Mouse (Mus musculus) midbrain, embryonic 10.5 days (tissue): ENCODE measurements at regions not wholly inside any gene's neighbourhood (a gene's known extent, or its start where the extent isn't known, plus 50 kb on each side); places are given as distances from the start of the nearest gene placed in this dataset.

Experiments
- DNase-seq: peaks from one replicate; pipeline ENCODE4 v3.0.0-alpha.2; 2017; ENCODE audit warnings: low spot score
- H3K27ac ChIP-seq: fragments of 300-500 bp; sonication (generic); replicated peaks from 2 replicates; pipeline ENCODE4 v1.5.1; 2016; ENCODE audit warnings: mild to moderate bottlenecking
- H3K27me3 ChIP-seq: fragments of 300-500 bp; sonication (generic); 2 replicates; pipeline ENCODE4 v1.6.1; 2016; ENCODE audit warnings: low read depth, mild to moderate bottlenecking; ENCODE audit not compliant: poor library complexity, severe bottlenecking
- H3K36me3 ChIP-seq: fragments of 300-500 bp; sonication (generic); 2 replicates; pipeline ENCODE4 v1.6.1; 2016; ENCODE audit warnings: mild to moderate bottlenecking, moderate library complexity
- H3K4me1 ChIP-seq: fragments of 300-500 bp; sonication (generic); 2 replicates; pipeline ENCODE4 v1.6.1; 2016
- H3K4me3 ChIP-seq: fragments of 300-500 bp; sonication (generic); 2 replicates; pipeline ENCODE4 v1.5.1; 2016; ENCODE audit warnings: mild to moderate bottlenecking, moderate library complexity
- H3K9me3 ChIP-seq: fragments of 300-500 bp; sonication (generic); replicated peaks from 2 replicates; pipeline ENCODE4 v1.6.1; 2016; ENCODE audit warnings: mild to moderate bottlenecking
- WGBS: fragments of 180-500 bp; shearing (Covaris S2); methylation state at CpG from one replicate; pipeline ENCODE4 v1.1.7; 2016; 5-methylcytosine and 5-hydroxymethylcytosine counted together

- no peaks in the 10 kb centered on the region for H3K9me3 ChIP-seq
- 77% methylated on average over 5 of the region's 5 CpGs for WGBS
These were observed 1042.6 kb downstream of the Robo1 start for GRCm38 (mm10) chr16:73350698-73351097.

GRCm38 (mm10) chr16:73343941-73344340, 1035.8 kb downstream of the Robo1 start:
- Histone ChIP-seq H3K4me3 (no peak overlapping the region), H3K27me3 (no peaks in the 10 kb centered on the region), H3K9me3 (no peaks in the 10 kb centered on the region), H3K27ac (no peak overlapping the region), H3K36me3 (no peaks in the 10 kb centered on the region), H3K4me1 (no peaks in the 10 kb centered on the region)
- WGBS: 96% methylated on average over 1 of the region's 1 CpGs
- DNase-seq: no peak

More at GRCm38 (mm10) chr16:73350698-73351097, 1042.6 kb downstream of the Robo1 start:
- Histone ChIP-seq H3K27me3 (no peaks in the 10 kb centered on the region), H3K36me3 (no peaks in the 10 kb centered on the region), H3K27ac (no peak overlapping the region), H3K4me1 (no peaks in the 10 kb centered on the region), H3K4me3 (no peak overlapping the region)
- no peak for DNase-seq

- no peaks in the 10 kb centered on the region for H3K4me1 ChIP-seq
- 84% methylated on average over 3 of the region's 3 CpGs for WGBS
- H3K27ac ChIP-seq: no peak overlapping the region
- no peak for DNase-seq
- H3K27me3 ChIP-seq: no peaks in the 10 kb centered on the region
- no peak overlapping the region for H3K4me3 ChIP-seq
- H3K9me3 ChIP-seq: no peaks in the 10 kb centered on the region
- no peaks in the 10 kb centered on the region for H3K36me3 ChIP-seq
These were observed 1035.4 kb downstream of the Robo1 start for GRCm38 (mm10) chr16:73343531-73343930.

- Histone ChIP-seq H3K9me3 (no peaks in the 10 kb centered on the region), H3K27me3 (no peaks in the 10 kb centered on the region), H3K4me1 (no peaks in the 10 kb centered on the region), H3K27ac (no peak overlapping the region), H3K4me3 (no peak overlapping the region), H3K36me3 (no peaks in the 10 kb centered on the region)
- 93% methylated on average over 2 of the region's 2 CpGs for WGBS
- DNase-seq: no peak
These were observed 1009.5 kb downstream of the Robo1 start for GRCm38 (mm10) chr16:73317644-73318043.

- Histone ChIP-seq H3K36me3 (no peaks in the 10 kb centered on the region), H3K4me1 (no peaks in the 10 kb centered on the region), H3K4me3 (no peak overlapping the region), H3K9me3 (no peaks in the 10 kb centered on the region), H3K27me3 (no peaks in the 10 kb centered on the region), H3K27ac (no peak overlapping the region)
- WGBS: 87% methylated on average over 5 of the region's 5 CpGs
- DNase-seq: no peak
These were observed 1002.0 kb downstream of the Robo1 start for GRCm38 (mm10) chr16:73310096-73310495.

- Histone ChIP-seq H3K27ac (no peak overlapping the region), H3K9me3 (no peaks in the 10 kb centered on the region), H3K4me3 (no peak overlapping the region), H3K36me3 (no peaks in the 10 kb centered on the region), H3K4me1 (no peaks in the 10 kb centered on the region), H3K27me3 (no peaks in the 10 kb centered on the region)
- 84% methylated on average over 11 of the region's 11 CpGs for WGBS
- no peak for DNase-seq
These were observed 971.8 kb downstream of the Robo1 start for GRCm38 (mm10) chr16:73279951-73280350.

GRCm38 (mm10) chr16:73259691-73260090, 951.6 kb downstream of the Robo1 start:
- Histone ChIP-seq H3K27ac (no peak overlapping the region), H3K27me3 (no peaks in the 10 kb centered on the region), H3K4me1 (no peaks in the 10 kb centered on the region), H3K36me3 (no peaks in the 10 kb centered on the region), H3K4me3 (no peak overlapping the region), H3K9me3 (0 out of 2 replicates have a peak, but pooled peaks cover 5% of the 10 kb centered on the region)
- no peak for DNase-seq
- 100% methylated on average over 1 of the region's 1 CpGs for WGBS

GRCm38 (mm10) chr16:73259283-73259682, 951.2 kb downstream of the Robo1 start:
- no peak for DNase-seq
- no peak overlapping the region for H3K4me3 ChIP-seq
- no peaks in the 10 kb centered on the region for H3K4me1 ChIP-seq
- no peaks in the 10 kb centered on the region for H3K36me3 ChIP-seq
- H3K9me3 ChIP-seq: 0 out of 2 replicates have a peak, but pooled peaks cover 5% of the 10 kb centered on the region
- H3K27me3 ChIP-seq: no peaks in the 10 kb centered on the region
- 95% methylated on average over 3 of the region's 3 CpGs for WGBS
- no peak overlapping the region for H3K27ac ChIP-seq

- H3K4me3 ChIP-seq: no peak overlapping the region
- no peaks in the 10 kb centered on the region for H3K27me3 ChIP-seq
- no peak for DNase-seq
- no peaks in the 10 kb centered on the region for H3K9me3 ChIP-seq
- no peaks in the 10 kb centered on the region for H3K4me1 ChIP-seq
- H3K36me3 ChIP-seq: no peaks in the 10 kb centered on the region
- 93% methylated on average over 2 of the region's 2 CpGs for WGBS
- H3K27ac ChIP-seq: no peak overlapping the region
These were observed 937.0 kb downstream of the Robo1 start for GRCm38 (mm10) chr16:73245073-73245590.

GRCm38 (mm10) chr16:73230599-73230998, 922.5 kb downstream of the Robo1 start:
- H3K36me3 ChIP-seq: no peaks in the 10 kb centered on the region
- 44% methylated on average over 2 of the region's 2 CpGs for WGBS
- no peaks in the 10 kb centered on the region for H3K27me3 ChIP-seq
- H3K27ac ChIP-seq: no peak overlapping the region
- no peaks in the 10 kb centered on the region for H3K9me3 ChIP-seq
- no peak overlapping the region for H3K4me3 ChIP-seq
- H3K4me1 ChIP-seq: peaks cover 11% of the 10 kb centered on the region; the same call in 1 of the 2 replicates
- DNase-seq: no peak

- no peaks in the 10 kb centered on the region for H3K9me3 ChIP-seq
- DNase-seq: no peak
- WGBS: 91% methylated on average over 4 of the region's 4 CpGs
- H3K27ac ChIP-seq: no peak overlapping the region
- no peak overlapping the region for H3K4me3 ChIP-seq
- no peaks in the 10 kb centered on the region for H3K4me1 ChIP-seq
- no peaks in the 10 kb centered on the region for H3K27me3 ChIP-seq
- H3K36me3 ChIP-seq: no peaks in the 10 kb centered on the region
These were observed 909.4 kb downstream of the Robo1 start for GRCm38 (mm10) chr16:73217555-73217954.

- DNase-seq: no peak
- WGBS: 94% methylated on average over 11 of the region's 11 CpGs
- no peak overlapping the region for H3K27ac ChIP-seq
- no peaks in the 10 kb centered on the region for H3K4me1 ChIP-seq
- H3K4me3 ChIP-seq: no peak overlapping the region
- H3K27me3 ChIP-seq: no peaks in the 10 kb centered on the region
- no peaks in the 10 kb centered on the region for H3K36me3 ChIP-seq
- H3K9me3 ChIP-seq: no peaks in the 10 kb centered on the region
These were observed 895.4 kb downstream of the Robo1 start for GRCm38 (mm10) chr16:73203542-73203941.

GRCm38 (mm10) chr16:73200991-73201390, 892.9 kb downstream of the Robo1 start:
- WGBS: 73% methylated on average over 3 of the region's 3 CpGs
- H3K27me3 ChIP-seq: no peaks in the 10 kb centered on the region
- DNase-seq: no peak
- no peak overlapping the region for H3K4me3 ChIP-seq
- H3K9me3 ChIP-seq: no peaks in the 10 kb centered on the region
- no peaks in the 10 kb centered on the region for H3K36me3 ChIP-seq
- H3K4me1 ChIP-seq: no peaks in the 10 kb centered on the region
- no peak overlapping the region for H3K27ac ChIP-seq

- no peaks in the 10 kb centered on the region for H3K36me3 ChIP-seq
- H3K9me3 ChIP-seq: no peaks in the 10 kb centered on the region
- H3K4me1 ChIP-seq: no peaks in the 10 kb centered on the region
- DNase-seq: no peak
- H3K4me3 ChIP-seq: no peak overlapping the region
- H3K27ac ChIP-seq: no peak overlapping the region
- H3K27me3 ChIP-seq: no peaks in the 10 kb centered on the region
- WGBS: 91% methylated on average over 5 of the region's 5 CpGs
These were observed 874.7 kb downstream of the Robo1 start for GRCm38 (mm10) chr16:73182776-73183175.
